Mouse (Mus musculus): ENCODE results near the gene Car11.

GRCm38 (mm10) chr7:45720413-45721233 lies 21.0 kb downstream of the Car11 start, which contains the start of gene Fam83e:
- TF ChIP-seq GATA1 (IDR thresholded peaks at IDR 0.05; ENCODE audit: borderline replicate concordance, low read length) (no peak), FLI1 (IDR thresholded peaks at IDR 0.05; ENCODE audit: low read length) (no peak)

All from megakaryocyte, embryonic 14.5 days (primary cell).